Mouse (Mus musculus) left cerebral cortex, postnatal 25 days (tissue): ENCODE data around the gene Ptk6. TPM values are rescaled to one million over a fixed set of nuclear protein-coding genes. Genes with fewer than 3 reads are reported as not detected.
"Not testable (repeated sequence)": the region's sequence is repeated elsewhere in the genome, so short reads cannot be mapped to it uniquely, and the experiment has no call there.

Source experiments
- DNase-seq, 2 experiments: peaks; one replicate each; pipeline ENCODE4 v3.0.0; 2022; ENCODE audit warnings: low spot score in 2 of 2, mixed read lengths in 1 of 2
- intact Hi-C: fragments of 180-260 bp; cut with DNase I; formaldehyde crosslinking; loops from one replicate; pipeline ENCODE4 v1.15.1; 2025
- total RNA-seq, 2 experiments: library from RNA; stranded (reverse); gene quantifications; 2 replicates each; pipeline ENCODE4 v1.2.3; 2021

The Ptk6 gene
- total RNA-seq, 2 experiments from 2014 or later: 0.09 TPM; not detected in 1

DNA sequence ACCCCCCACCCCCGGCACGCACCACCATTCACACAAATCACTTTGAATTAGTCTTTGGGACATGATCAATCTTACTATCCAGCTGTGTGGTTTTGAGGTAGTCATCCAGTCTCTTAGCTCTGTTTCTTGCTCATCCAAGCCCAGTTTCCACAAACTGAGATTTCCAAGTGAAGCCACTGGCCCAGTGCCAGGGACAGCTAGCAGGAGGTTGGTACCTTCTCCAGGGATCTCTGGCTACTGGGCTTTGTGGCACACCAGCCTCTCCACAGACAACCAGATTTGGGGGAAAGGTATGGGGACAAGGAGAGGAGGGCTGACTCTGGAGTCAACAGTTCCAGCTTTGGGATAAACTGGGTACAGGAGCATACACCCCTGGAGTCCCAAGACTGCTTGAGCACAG lies 17.8 kb upstream of the Ptk6 start:
- intact Hi-C loops: no loop called here
- DNase-seq: no peak

GRCm38 (mm10) chr2:181219538-181220216 lies 17.1 kb upstream of the Ptk6 start, which contains the start of gene Fndc11:
Fndc11 (plus strand) TSS chr2:181220013.
- intact Hi-C loops: no loop called here
- DNase-seq: peak; percentile 45 to 54

GRCm38 (mm10) chr2:181218881-181219485 lies 16.4 kb upstream of the Ptk6 start:
- no peak for DNase-seq
- intact Hi-C loops: no loop called here

- intact Hi-C loops: no loop called here
- no peak for DNase-seq
Observed at GRCm38 (mm10) chr2:181216037-181216436, 13.4 kb upstream of the Ptk6 start.

- no peak for DNase-seq
- intact Hi-C loops: no loop called here
Observed at GRCm38 (mm10) chr2:181213021-181213445, 10.4 kb upstream of the Ptk6 start, which contains the start of gene Srms. Srms (minus strand) TSS chr2:181213185.

- no peak for DNase-seq
- intact Hi-C loops: no loop called here
Observed at GRCm38 (mm10) chr2:181212389-181213020, 9.9 kb upstream of the Ptk6 start.

GRCm38 (mm10) chr2:181206118-181206517 lies 3.5 kb upstream of the Ptk6 start:
- intact Hi-C loops: no loop called here
- no peak for DNase-seq

- no peak for DNase-seq
- intact Hi-C loops: no loop called here
Observed at GRCm38 (mm10) chr2:181205678-181206077, 3.1 kb upstream of the Ptk6 start.

- intact Hi-C loops: no loop called here
- DNase-seq: no peak
Observed at GRCm38 (mm10) chr2:181202886-181203285, 297 bp upstream of the Ptk6 start.

GRCm38 (mm10) chr2:181201606-181202005 lies 983 bp downstream of the Ptk6 start:
- no peak for DNase-seq
- intact Hi-C loops: no loop called here

DNA sequence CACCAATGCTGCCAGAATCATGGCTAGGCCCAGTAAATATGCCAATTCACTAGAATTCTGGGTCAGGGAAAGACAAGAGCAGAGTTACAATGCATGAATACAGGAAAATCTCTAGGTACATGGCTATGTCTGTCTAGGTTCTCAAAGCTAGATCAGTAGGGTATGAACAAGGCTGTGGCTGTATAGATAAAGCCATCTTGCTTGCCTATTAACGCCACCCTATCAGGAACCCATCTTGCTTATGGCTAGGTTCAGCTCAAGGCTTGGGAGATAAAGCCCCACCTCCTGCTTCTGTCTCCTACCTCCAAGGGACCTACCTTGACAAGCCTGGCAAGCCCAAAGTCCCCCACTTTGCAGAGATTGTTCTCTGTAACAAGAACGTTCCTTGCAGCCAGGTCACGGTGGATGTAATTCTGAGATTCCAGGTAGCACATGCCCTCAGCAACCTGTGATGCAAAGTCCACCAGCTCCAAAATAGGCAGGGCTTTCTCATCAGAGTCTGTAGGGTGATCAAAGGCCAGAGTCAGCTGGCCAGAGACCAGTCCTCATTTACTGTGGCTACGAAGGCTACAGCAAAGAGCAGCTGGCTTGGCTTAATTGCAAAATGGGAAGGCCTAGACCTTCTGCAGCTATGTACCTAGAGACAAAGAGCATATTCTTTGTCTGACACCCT lies 5.8 kb downstream of the Ptk6 start:
- intact Hi-C loops: no loop called here
- no peak for DNase-seq

- intact Hi-C loops: no loop called here
- no peak for DNase-seq
Observed at GRCm38 (mm10) chr2:181193044-181193443, 9.5 kb downstream of the Ptk6 start.

GRCm38 (mm10) chr2:181191936-181192335 lies 10.7 kb downstream of the Ptk6 start:
- intact Hi-C loops: no loop called here
- no peak for DNase-seq

- DNase-seq, intact Hi-C loops: not testable (repeated sequence)
Observed at GRCm38 (mm10) chr2:181191385-181191784, 11.2 kb downstream of the Ptk6 start.

DNA sequence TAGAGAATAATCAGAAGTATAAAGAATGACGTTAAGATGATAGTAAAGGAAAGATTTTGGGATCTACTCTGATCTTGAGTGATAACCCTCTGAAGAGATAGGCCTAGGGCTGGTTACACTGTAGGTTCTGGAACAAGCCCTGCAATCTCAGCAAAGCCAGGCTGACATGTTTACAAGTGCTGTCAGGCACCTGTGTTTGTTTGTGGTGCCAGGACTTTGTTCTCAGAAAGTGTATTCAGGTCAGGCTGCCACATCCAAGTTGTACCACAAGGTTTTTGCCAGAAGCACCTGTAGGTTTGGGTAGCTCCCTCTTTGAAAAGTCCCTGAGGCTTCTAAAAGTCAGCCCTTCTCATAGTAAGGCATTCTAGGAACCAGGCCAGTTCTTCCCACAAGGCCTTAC lies 13.3 kb downstream of the Ptk6 start:
- intact Hi-C loops: no loop called here
- no peak for DNase-seq

DNA sequence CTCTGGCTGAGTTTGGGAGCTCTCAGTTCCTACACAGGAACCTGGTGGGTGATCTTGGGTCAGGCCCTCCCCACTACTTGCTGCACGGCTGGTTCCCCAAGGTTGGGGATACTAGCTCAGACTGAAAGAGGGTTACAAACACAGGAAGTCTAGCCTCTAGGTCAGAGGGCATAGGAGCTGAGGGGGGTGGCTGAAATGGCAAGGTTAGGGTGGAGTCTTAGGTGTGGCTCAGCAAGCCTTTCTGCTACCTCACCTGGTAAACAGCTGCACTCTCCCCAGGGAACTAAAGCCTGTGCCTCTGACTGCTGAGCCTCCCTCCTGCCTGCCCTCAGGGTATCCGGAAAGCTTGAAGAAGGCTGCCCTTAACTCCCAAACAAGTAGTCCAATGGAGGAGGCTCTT lies 13.9 kb downstream of the Ptk6 start:
- intact Hi-C loops: no loop called here
- no peak for DNase-seq

GRCm38 (mm10) chr2:181187121-181188000 lies 15.2 kb downstream of the Ptk6 start, which contains the start of gene Ppdpf:
Ppdpf (plus strand) TSS chr2:181187247.
- intact Hi-C loops: loop anchor here (1.0 to 2.0 kb wide), 2 partner anchors 31 to 100 kb away; partner anchors contain the start of gene Eef1a2
- DNase-seq: peak; percentile 92 to 97

DNA sequence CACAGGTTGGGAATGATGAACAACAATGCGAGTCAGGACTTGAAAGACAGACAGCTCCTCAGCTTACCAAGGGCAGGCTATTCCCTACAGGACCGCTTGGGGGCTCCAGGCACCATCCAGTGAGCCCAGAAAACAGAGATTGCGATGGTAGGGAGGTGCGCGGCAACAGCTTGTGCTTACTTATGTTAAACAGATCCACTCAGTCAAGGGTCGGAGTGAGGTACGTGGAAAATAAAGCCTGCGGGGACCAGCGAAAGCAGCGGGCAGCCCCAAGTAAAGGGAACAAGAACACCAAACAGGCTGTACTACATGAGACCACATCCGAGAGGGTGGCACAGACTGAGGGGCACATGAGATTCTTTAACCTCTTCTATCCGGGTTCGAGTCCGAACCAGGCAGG lies 16.0 kb downstream of the Ptk6 start:
- DNase-seq: peak; percentile 85 to 95
- intact Hi-C loops: loop anchor here (1.0 to 2.0 kb wide), 3 partner anchors 30 to 149 kb away; partner anchors contain the start of gene Eef1a2

DNA sequence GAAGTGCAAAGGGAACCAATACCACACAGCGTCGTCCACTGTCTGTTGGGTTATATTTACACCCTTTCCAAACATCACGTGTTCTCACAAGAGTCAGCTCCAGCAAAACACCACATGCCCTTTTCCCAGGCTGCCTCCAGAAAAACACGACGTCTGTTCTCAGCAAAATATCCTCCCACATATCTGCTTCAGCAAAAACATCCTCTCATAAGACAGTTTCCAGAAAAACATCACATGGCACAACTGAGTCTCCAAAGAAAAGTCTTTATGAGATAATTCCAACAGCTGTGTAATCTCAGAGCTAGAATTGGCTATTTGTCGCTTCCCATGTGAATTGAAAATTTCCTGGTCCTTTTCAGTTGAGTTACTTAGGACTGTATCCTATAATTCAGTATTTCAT lies 21.7 kb downstream of the Ptk6 start:
- peak in 1 of 2 experiments; percentile 59 for DNase-seq
- intact Hi-C loops: no loop called here
